Mouse (Mus musculus) limb, embryonic 14.5 days (tissue): ENCODE measurements around the gene Spint2. TPM values are rescaled to one million over a fixed set of nuclear protein-coding genes. Genes with fewer than 3 reads are reported as not detected.
A peak's percentile ranks its signal among the peaks of the same experiment; 100 is the strongest.

Experiments
- ATAC-seq: fragments of 200-750 bp; cut with Nextera tagmentation; 2 replicates; pipeline ENCODE4 v1.8.0; 2017; ENCODE audit warnings: low read depth, moderate number of reproducible peaks, moderate TSS enrichment; ENCODE audit not compliant: low FRiP score
- DNase-seq: peaks from one replicate; pipeline ENCODE4 v3.0.0-alpha.2; 2015; ENCODE audit warnings: low spot score
- H3K27ac ChIP-seq: fragments of 300-500 bp; sonication (generic); replicated peaks from 2 replicates; pipeline ENCODE4 v1.5.1; 2014; ENCODE audit warnings: low read depth, mild to moderate bottlenecking, low read length, moderate library complexity, mixed read lengths
- H3K27me3 ChIP-seq: fragments of 300-500 bp; sonication (generic); 2 replicates; pipeline ENCODE4 v1.6.1; 2014; ENCODE audit warnings: low read length, mixed read lengths; ENCODE audit not compliant: control insufficient read depth, insufficient read depth
- H3K36me3 ChIP-seq: fragments of 300-500 bp; sonication (generic); 2 replicates; pipeline ENCODE4 v1.6.1; 2014; ENCODE audit warnings: mild to moderate bottlenecking, low read length, moderate library complexity, mixed read lengths; ENCODE audit not compliant: control insufficient read depth, insufficient read depth
- H3K4me1 ChIP-seq: fragments of 300-500 bp; sonication (generic); 2 replicates; pipeline ENCODE4 v1.6.1; 2014; ENCODE audit warnings: antibody characterized with exemption, low read length, mixed read lengths; ENCODE audit not compliant: control insufficient read depth, insufficient read depth
- H3K4me2 ChIP-seq: fragments of 300-500 bp; sonication (generic); replicated peaks from 2 replicates; pipeline ENCODE4 v1.6.1; 2014; ENCODE audit warnings: low read depth, mild to moderate bottlenecking, low read length, moderate library complexity; ENCODE audit not compliant: severe bottlenecking
- H3K4me3 ChIP-seq: fragments of 300-500 bp; sonication (generic); replicated peaks from 2 replicates; pipeline ENCODE4 v1.5.1; 2014; ENCODE audit warnings: low read length
- H3K9ac ChIP-seq: fragments of 300-500 bp; sonication (generic); 2 replicates; pipeline ENCODE4 v1.6.1; 2014; ENCODE audit warnings: mild to moderate bottlenecking, low read depth, low read length, moderate library complexity; ENCODE audit not compliant: severe bottlenecking
- H3K9me3 ChIP-seq: fragments of 300-500 bp; sonication (generic); 2 replicates; pipeline ENCODE4 v1.6.1; 2016; ENCODE audit warnings: low read length; ENCODE audit not compliant: control insufficient read depth
- POLR2A ChIP-seq: fragments of 200-500 bp; IDR thresholded peaks from 2 replicates; pipeline ENCODE4 v1.8.0; 2012; ENCODE audit warnings: inconsistent platforms, mild to moderate bottlenecking, moderate library complexity, borderline replicate concordance; ENCODE audit not compliant: insufficient read depth, insufficient read length; ENCODE audit errors: extremely low read depth
- WGBS: fragments of 180-500 bp; shearing (Covaris S2); extraction: QIAGEN DNeasy Blood & Tissue Kit; methylation state at CpG from one replicate; pipeline ENCODE4 v1.1.7; 2014; 5-methylcytosine and 5-hydroxymethylcytosine counted together
- polyA plus RNA-seq, 2 experiments: library from polyadenylated mRNA; depleted of rRNA in 1 of 2; stranded (reverse) in 1 of 2; unstranded in 1 of 2; fragments of >200 nt; fragmentation: Nextera tagmentation in 1 of 2; extraction: Ambion mirVana in 1 of 2; gene quantifications; 2 replicates each; pipeline versions ENCODE4 v1.2.1 to v1.2.3; 2012 to 2014

Gene Spint2
- polyA plus RNA-seq, 2 experiments: 95.3 to 149 TPM

GRCm38 (mm10) chr7:29253842-29254241 is 27.9 kb downstream of the Spint2 start:
- H3K4me3 ChIP-seq: no peak overlapping the region
- DNase-seq (no peak), ATAC-seq (no peak)
- no peak overlapping the region for H3K27ac ChIP-seq
- H3K36me3 ChIP-seq: peaks cover 5% of the 10 kb centered on the region; the same call in 1 of the 2 replicates
- WGBS: 52% methylated on average over 5 of the region's 5 CpGs
- no peak overlapping the region for H3K9ac ChIP-seq
- no peaks in the 10 kb centered on the region for H3K9me3 ChIP-seq
- TF ChIP-seq POLR2A: no peak
- no peaks in the 10 kb centered on the region; the same call in 1 of the 2 replicates for H3K4me1 ChIP-seq
- no peak overlapping the region for H3K4me2 ChIP-seq
- H3K27me3 ChIP-seq: no peaks in the 10 kb centered on the region

- Histone ChIP-seq H3K36me3 (peaks cover 21% of the 10 kb centered on the region), H3K27me3 (no peaks in the 10 kb centered on the region), H3K4me2 (no peak overlapping the region), H3K9ac (no peak overlapping the region), H3K27ac (no peak overlapping the region), H3K4me3 (no peak overlapping the region), H3K4me1 (peaks cover 3% of the 10 kb centered on the region), H3K9me3 (no peaks in the 10 kb centered on the region)
- ATAC-seq (no peak), DNase-seq (no peak)
- WGBS: 67% methylated on average over 3 of the region's 3 CpGs
- no peak for TF ChIP-seq POLR2A
Measured at GRCm38 (mm10) chr7:29251166-29251565, 30.5 kb downstream of the Spint2 start.

- Histone ChIP-seq H3K27me3 (no peaks in the 10 kb centered on the region), H3K27ac (no peak within 1 kb of the TSS), H3K36me3 (peaks cover 42% of the 10 kb centered on the region), H3K9me3 (no peaks in the 10 kb centered on the region), H3K4me2 (peak within 1 kb of the TSS; percentile 41), H3K4me1 (peaks cover 3% of the 10 kb centered on the region; the same call in 1 of the 2 replicates), H3K9ac (peak within 1 kb of the TSS; percentile 32; the same call in 1 of the 2 replicates), H3K4me3 (peak within 1 kb of the TSS; percentile 19)
- whole genome bisulfite sequencing: 17% methylated on average over 20 of the region's 20 CpGs
- ATAC-seq: no peak
- TF ChIP-seq POLR2A: no peak
- no peak for DNase-seq
Measured at GRCm38 (mm10) chr7:29248261-29248841, 33.4 kb downstream of the Spint2 start, which contains the start of gene 2200002D01Rik. TSS of gene 2200002D01Rik (minus strand) at chr7:29248466.

GRCm38 (mm10) chr7:29247706-29248105 is 34.0 kb downstream of the Spint2 start:
- no peak for TF ChIP-seq POLR2A
- peak overlapping the region; percentile 41 for H3K4me2 ChIP-seq
- H3K4me1 ChIP-seq: peaks cover 3% of the 10 kb centered on the region; the same call in 1 of the 2 replicates
- ATAC-seq: no peak
- no peak overlapping the region for H3K27ac ChIP-seq
- no peaks in the 10 kb centered on the region for H3K9me3 ChIP-seq
- peak overlapping the region; percentile 32; the same call in 1 of the 2 replicates for H3K9ac ChIP-seq
- no peak for DNase-seq
- H3K4me3 ChIP-seq: peak overlapping the region; percentile 19
- H3K36me3 ChIP-seq: peaks cover 42% of the 10 kb centered on the region
- WGBS: 20% methylated on average over 19 of the region's 19 CpGs
- H3K27me3 ChIP-seq: no peaks in the 10 kb centered on the region

GRCm38 (mm10) chr7:29247314-29247700 is 34.4 kb downstream of the Spint2 start:
- Histone ChIP-seq H3K27ac (no peak overlapping the region), H3K9me3 (no peaks in the 10 kb centered on the region), H3K4me3 (peak overlapping the region; percentile 19), H3K4me2 (peak overlapping the region; percentile 41), H3K9ac (peak overlapping the region; percentile 32; the same call in 1 of the 2 replicates), H3K4me1 (peaks cover 3% of the 10 kb centered on the region; the same call in 1 of the 2 replicates), H3K36me3 (peaks cover 42% of the 10 kb centered on the region), H3K27me3 (no peaks in the 10 kb centered on the region)
- ATAC-seq (peak; percentile 19; the same call in 1 of the 2 replicates), DNase-seq (no peak)
- WGBS: 26% methylated on average over 16 of the region's 16 CpGs
- 0 out of 2 replicates have a peak, but pooled peaks have one; percentile 16 for TF ChIP-seq POLR2A
